29 mouse cellular contexts compared by ENCODE assay signal in genomic region chr6:146907061-146907794, GRCm38 (mm10). TPM values are rescaled to one million over a fixed set of nuclear protein-coding genes. Genes with fewer than 3 reads are reported as not detected.
DNase-seq lines count a peak whose midpoint lies in the region; ATAC-seq and TF ChIP-seq lines count a peak whose summit lies in the region.
"Had no signal": no experiment of that assay in that cellular context is flagged by ENCODE, and none has a peak within 500 bp of the region (broad histone marks: within the 10 kb centered on the region; RNA-seq: fewer than 3 reads in every experiment).

No protein-coding gene starts in this region.

- no peak overlapping the region for H3ac ChIP-seq in myocyte (ENCODE audit: control insufficient read depth, insufficient read length)

- H3K4me2 ChIP-seq in kidney, embryonic 16.5 days (replicated peaks; ENCODE audit: low read depth, low read length): no peak overlapping the region
- peak overlapping the region; percentile 13; the same call in 1 of the 2 replicates for H3K4me2 ChIP-seq in liver, embryonic 11.5 days
- H3K4me2 ChIP-seq in myocyte (ENCODE audit: low read depth): peak overlapping the region; percentile 54
- H3K4me2 ChIP-seq: hindbrain, embryonic 13.5 days; limb, embryonic 13.5 days; lung, embryonic 15.5 days; midbrain, embryonic 12.5 days; neural tube, embryonic 13.5 days had no signal

- no peaks in the 10 kb centered on the region for H3K27me3 ChIP-seq in heart, embryonic 10.5 days (ENCODE audit: insufficient read depth, poor library complexity, severe bottlenecking)
- no peaks in the 10 kb centered on the region for H3K27me3 ChIP-seq in kidney, embryonic 16.5 days (ENCODE audit: insufficient read depth, low read length)
- no peaks in the 10 kb centered on the region for H3K27me3 ChIP-seq in liver, embryonic 11.5 days (replicated peaks; ENCODE audit: control insufficient read depth, insufficient read depth, low read length)
- H3K27me3 ChIP-seq in myocyte (ENCODE audit: control insufficient read depth, insufficient read depth, insufficient read length): no peaks in the 10 kb centered on the region
- H3K27me3 ChIP-seq: hindbrain, embryonic 13.5 days; limb, embryonic 13.5 days; lung, embryonic 15.5 days; midbrain, embryonic 12.5 days; neural tube, embryonic 13.5 days had no signal

- no peak for TF ChIP-seq POLR2A in myocyte (IDR thresholded peaks at IDR 0.05; ENCODE audit: insufficient read length, low read depth)

- ATAC-seq in kidney, embryonic 16.5 days (ENCODE audit: low FRiP score, low TSS enrichment): no peak
- ATAC-seq in liver, embryonic 11.5 days (replicated peaks; ENCODE audit: low FRiP score): no peak
- ATAC-seq: forebrain, postnatal 0 days; inflammation-experienced regulatory T-cells, adult 6 months had no signal

- H3K79me2 ChIP-seq in myocyte (ENCODE audit: control insufficient read depth, insufficient read depth): peaks cover 76% of the 10 kb centered on the region

- peak; percentile 75 for DNase-seq in heart, adult 11 months
- DNase-seq in heart, embryonic 10.5 days (ENCODE audit: low spot score): no peak
- DNase-seq in kidney, adult 18-20 months: no peak
- no peak for DNase-seq in liver, embryonic 11.5 days (ENCODE audit: low spot score)
- DNase-seq in spleen, postnatal 14 days (ENCODE audit: low spot score in 2 of 2): no peak
- no peak for DNase-seq in layer of hippocampus, postnatal 36 days
- DNase-seq: adrenal gland, adult 8-10 months; cerebellum, postnatal 14 days; embryo, embryonic 11 days; forebrain, postnatal 0 days; heart, postnatal 14 days; lung, postnatal 4 days; thymus, postnatal 36 days had no signal

- H3K9ac ChIP-seq in kidney, embryonic 16.5 days (replicated peaks; ENCODE audit: low read length): no peak overlapping the region
- no peak overlapping the region for H3K9ac ChIP-seq in liver, embryonic 11.5 days (ENCODE audit: low read depth, low read length)
- H3K9ac ChIP-seq: forebrain, postnatal 0 days; hindbrain, embryonic 13.5 days; limb, embryonic 13.5 days; lung, embryonic 15.5 days; midbrain, embryonic 12.5 days; neural tube, embryonic 13.5 days had no signal

- 74% methylated on average over 5 of the region's 5 CpGs for WGBS in heart, embryonic 10.5 days
- 70% methylated on average over 5 of the region's 5 CpGs for WGBS in kidney, embryonic 16.5 days
- 74% methylated on average over 5 of the region's 5 CpGs for WGBS in liver, embryonic 11.5 days

- peaks cover 49% of the 10 kb centered on the region for H3K4me1 ChIP-seq in heart, embryonic 10.5 days
- peaks cover 54% of the 10 kb centered on the region for H3K4me1 ChIP-seq in kidney, embryonic 16.5 days (ENCODE audit: insufficient read depth, low read length)
- peaks cover 24% of the 10 kb centered on the region for H3K4me1 ChIP-seq in liver, embryonic 11.5 days (replicated peaks; ENCODE audit: control insufficient read depth, insufficient read depth, low read length)
- H3K4me1 ChIP-seq: hindbrain, embryonic 13.5 days; midbrain, embryonic 12.5 days had no signal

- H3K27ac ChIP-seq in heart, embryonic 10.5 days: no peak overlapping the region
- H3K27ac ChIP-seq in kidney, embryonic 16.5 days (ENCODE audit: low read length): 0 out of 2 replicates have a peak overlapping the region, but pooled peaks have one; percentile 3
- 0 out of 2 replicates have a peak overlapping the region, but pooled peaks have one; percentile 29 for H3K27ac ChIP-seq in liver, embryonic 11.5 days (ENCODE audit: low read depth, low read length)
- H3K27ac ChIP-seq: forebrain, embryonic 10.5 days; hindbrain, embryonic 13.5 days; limb, embryonic 13.5 days; lung, embryonic 15.5 days; midbrain, embryonic 12.5 days; neural tube, embryonic 13.5 days had no signal

- no peaks in the 10 kb centered on the region for H3K9me3 ChIP-seq in heart, embryonic 10.5 days
- H3K9me3 ChIP-seq in kidney, embryonic 16.5 days (ENCODE audit: low read length): no peaks in the 10 kb centered on the region
- H3K9me3 ChIP-seq in liver, embryonic 11.5 days (ENCODE audit: control insufficient read depth, low read length): no peaks in the 10 kb centered on the region
- H3K9me3 ChIP-seq: forebrain, embryonic 10.5 days; hindbrain, embryonic 13.5 days; limb, embryonic 13.5 days; lung, embryonic 15.5 days; midbrain, embryonic 12.5 days; neural tube, embryonic 13.5 days had no signal

- H3K4me3 ChIP-seq in heart, embryonic 10.5 days: no peak overlapping the region
- H3K4me3 ChIP-seq in kidney, embryonic 16.5 days (ENCODE audit: low read length): no peak overlapping the region
- H3K4me3 ChIP-seq in liver, embryonic 11.5 days (ENCODE audit: low read depth, low read length): no peak overlapping the region
- H3K4me3 ChIP-seq in myocyte: no peak overlapping the region
- H3K4me3 ChIP-seq: forebrain, embryonic 10.5 days; hindbrain, embryonic 13.5 days; limb, embryonic 13.5 days; lung, embryonic 15.5 days; midbrain, embryonic 12.5 days; neural tube, embryonic 13.5 days had no signal

- no peaks in the 10 kb centered on the region for H3K36me3 ChIP-seq in heart, embryonic 10.5 days
- 0 out of 2 replicates have a peak, but pooled peaks cover 3% of the 10 kb centered on the region for H3K36me3 ChIP-seq in kidney, embryonic 16.5 days (ENCODE audit: insufficient read depth, low read length)
- H3K36me3 ChIP-seq in liver, embryonic 11.5 days (ENCODE audit: control insufficient read depth, insufficient read depth, low read length): no peaks in the 10 kb centered on the region
- H3K36me3 ChIP-seq in myocyte (ENCODE audit: control insufficient read depth, insufficient read depth): no peaks in the 10 kb centered on the region
- H3K36me3 ChIP-seq: forebrain, embryonic 10.5 days; hindbrain, embryonic 13.5 days; lung, embryonic 15.5 days; midbrain, embryonic 12.5 days; neural tube, embryonic 13.5 days had no signal

TF ChIP-seq in myocyte, 11 proteins besides CTCF, POLR2A, EP300 and RAD21:
- TF ChIP-seq REST (IDR thresholded peaks at IDR 0.05; ENCODE audit: insufficient read depth, insufficient read length) (no peak), MYOG (IDR thresholded peaks at IDR 0.05; ENCODE audit: control insufficient read depth in 1 of 3, insufficient read depth in 1 of 3, insufficient read length in 2 of 3, low read depth in 2 of 3) (no peak), TCF3 (IDR thresholded peaks at IDR 0.05; ENCODE audit: insufficient read length, low read depth) (no peak), MAX (IDR thresholded peaks at IDR 0.05; ENCODE audit: low read depth) (no peak), SRF (IDR thresholded peaks at IDR 0.05; ENCODE audit: control insufficient read depth, insufficient read length, low read depth) (no peak), TCF12 (IDR thresholded peaks at IDR 0.05; ENCODE audit: insufficient read depth, poor library complexity, severe bottlenecking) (no peak), CEBPB (IDR thresholded peaks at IDR 0.05; ENCODE audit: insufficient read depth, poor library complexity, severe bottlenecking) (no peak), POLR2AphosphoS2 (IDR thresholded peaks at IDR 0.05; ENCODE audit: insufficient read length, low read depth) (no peak), MYOD1 (IDR thresholded peaks at IDR 0.05; ENCODE audit: control insufficient read depth in 1 of 3, insufficient read length in 2 of 3, low read depth in 2 of 3) (no peak), E2F4 (IDR thresholded peaks at IDR 0.05; ENCODE audit: insufficient read depth) (no peak), USF1 (IDR thresholded peaks at IDR 0.05; ENCODE audit: low read depth) (no peak)

RNA-seq across cellular contexts. Expression of gene Ppfibp1, which starts 18.9 kb away (rescaled TPM):
- 67.3 and 88.3 TPM in 2 replicates for polyA plus RNA-seq in heart, embryonic 10.5 days (2016; fragmentation: Nextera tagmentation; extraction: Ambion mirVana)
- polyA plus RNA-seq in kidney, embryonic 16.5 days (2015; fragmentation: Nextera tagmentation; extraction: Ambion mirVana): 66.1 and 71.1 TPM in 2 replicates
- polyA plus RNA-seq in liver, embryonic 11.5 days (2014; fragmentation: Nextera tagmentation; extraction: Ambion mirVana): 31.1 and 33.1 TPM in 2 replicates
- 79.3 TPM for polyA plus RNA-seq in myocyte (2012; fragmentation: generic; extraction: Trizol)
- 10 to 100 TPM; 41.2 to 44.2 TPM for total RNA-seq in layer of hippocampus, postnatal 36 days (2021)

RNA-seq across cellular contexts. Expression of gene 1700034J05Rik, which starts 47.0 kb away (rescaled TPM):
- polyA plus RNA-seq in heart, embryonic 10.5 days (2016; fragmentation: Nextera tagmentation; extraction: Ambion mirVana): 0.22 and 0.33 TPM in 2 replicates
- polyA plus RNA-seq in kidney, embryonic 16.5 days (2015; fragmentation: Nextera tagmentation; extraction: Ambion mirVana): 0.17 and 0.37 TPM in 2 replicates
- polyA plus RNA-seq in liver, embryonic 11.5 days (2014; fragmentation: Nextera tagmentation; extraction: Ambion mirVana): 0.08 and 0.17 TPM in 2 replicates
- polyA plus RNA-seq in myocyte (2012; fragmentation: generic; extraction: Trizol): 0.02 TPM
- total RNA-seq in layer of hippocampus, postnatal 36 days (2021): not detected
- total RNA-seq: adrenal gland, adult 8-10 months; forebrain, postnatal 0 days; gastrocnemius, adult 18-20 months; granulocyte monocyte progenitor cell, adult 5-6 weeks; heart, postnatal 14 days; layer of hippocampus, postnatal 14 days; left cerebral cortex, postnatal 10 days had no signal
- polyA plus RNA-seq: forebrain, postnatal 0 days; hindbrain, embryonic 13.5 days; neural tube, embryonic 13.5 days; small intestine, adult 2 months had no signal

RNA-seq across cellular contexts. Expression of gene Smco2, which starts 57.3 kb away (rescaled TPM):
- polyA plus RNA-seq in heart, embryonic 10.5 days (2016; fragmentation: Nextera tagmentation; extraction: Ambion mirVana): not detected in 2 replicates
- not detected in 2 replicates for polyA plus RNA-seq in kidney, embryonic 16.5 days (2015; fragmentation: Nextera tagmentation; extraction: Ambion mirVana)
- not detected in 2 replicates for polyA plus RNA-seq in liver, embryonic 11.5 days (2014; fragmentation: Nextera tagmentation; extraction: Ambion mirVana)
- not detected for polyA plus RNA-seq in myocyte (2012; fragmentation: generic; extraction: Trizol)
- not detected for total RNA-seq in layer of hippocampus, postnatal 36 days (2021)
- total RNA-seq: adrenal gland, adult 8-10 months; forebrain, postnatal 0 days; gastrocnemius, adult 18-20 months; granulocyte monocyte progenitor cell, adult 5-6 weeks; layer of hippocampus, postnatal 14 days; left cerebral cortex, postnatal 10 days; monocyte, adult 5-6 weeks had no signal
- polyA plus RNA-seq: embryonic facial prominence, embryonic 14.5 days; forebrain, embryonic 10.5 days; forebrain, postnatal 0 days; hindbrain, embryonic 13.5 days; inflammation-experienced regulatory T-cells, adult 6 months; limb, embryonic 13.5 days; lung, embryonic 15.5 days; midbrain, embryonic 12.5 days; neural tube, embryonic 13.5 days; small intestine, adult 2 months had no signal
